Mouse (Mus musculus): ENCODE results near the gene Krtap19-2. TPM values are rescaled to one million over a fixed set of nuclear protein-coding genes. Genes with fewer than 3 reads are reported as not detected.

Krtap19-2 gene
- polyA plus RNA-seq, 1 experiment from 2014 or later = not detected

Other genes with a start within 250 kb of the Krtap19-2 start
- not detected in 2 replicates for gene 2310079G19Rik, start 246.6 kb downstream of the Krtap19-2 start, polyA plus RNA-seq (2015; fragmentation: Nextera tagmentation; extraction: Ambion mirVana)
- gene Krtap26-1, start 226.5 kb downstream of the Krtap19-2 start, polyA plus RNA-seq (2015; fragmentation: Nextera tagmentation; extraction: Ambion mirVana) = not detected in 2 replicates
- not detected in 2 replicates for gene Krtap27-1, start 202.6 kb downstream of the Krtap19-2 start, polyA plus RNA-seq (2015; fragmentation: Nextera tagmentation; extraction: Ambion mirVana)
- gene 2310061N02Rik, start 166.3 kb downstream of the Krtap19-2 start, polyA plus RNA-seq (2015; fragmentation: Nextera tagmentation; extraction: Ambion mirVana) = not detected in 2 replicates
- gene Krtap13-1, start 145.4 kb downstream of the Krtap19-2 start, polyA plus RNA-seq (2015; fragmentation: Nextera tagmentation; extraction: Ambion mirVana) = not detected in 2 replicates
- not detected in 2 replicates for gene Krtap13, start 122.6 kb downstream of the Krtap19-2 start, polyA plus RNA-seq (2015; fragmentation: Nextera tagmentation; extraction: Ambion mirVana)
- not detected in 2 replicates for gene 2310034C09Rik, start 115.4 kb downstream of the Krtap19-2 start, polyA plus RNA-seq (2015; fragmentation: Nextera tagmentation; extraction: Ambion mirVana)
- not detected in 2 replicates for gene 2310057N15Rik, start 100.1 kb downstream of the Krtap19-2 start, polyA plus RNA-seq (2015; fragmentation: Nextera tagmentation; extraction: Ambion mirVana)
- gene Gm5965, start 96.4 kb downstream of the Krtap19-2 start, polyA plus RNA-seq (2015; fragmentation: Nextera tagmentation; extraction: Ambion mirVana) = not detected in 2 replicates
- gene Gm20741, start 62.0 kb downstream of the Krtap19-2 start, polyA plus RNA-seq (2015; fragmentation: Nextera tagmentation; extraction: Ambion mirVana) = not detected in 2 replicates
- not detected in 2 replicates for gene Krtap15, start 54.1 kb downstream of the Krtap19-2 start, polyA plus RNA-seq (2015; fragmentation: Nextera tagmentation; extraction: Ambion mirVana)
- gene Krtap14, start 48.1 kb downstream of the Krtap19-2 start, polyA plus RNA-seq (2015; fragmentation: Nextera tagmentation; extraction: Ambion mirVana) = not detected in 2 replicates
- not detected in 2 replicates for gene Krtap19-1, start 4.9 kb downstream of the Krtap19-2 start, polyA plus RNA-seq (2015; fragmentation: Nextera tagmentation; extraction: Ambion mirVana)
- not detected in 2 replicates for gene Krtap19-3, start 3.8 kb upstream of the Krtap19-2 start, polyA plus RNA-seq (2015; fragmentation: Nextera tagmentation; extraction: Ambion mirVana)
- gene Krtap19-4, start 10.8 kb upstream of the Krtap19-2 start, polyA plus RNA-seq (2015; fragmentation: Nextera tagmentation; extraction: Ambion mirVana) = not detected in 2 replicates
- gene Krtap19-5, start 22.2 kb upstream of the Krtap19-2 start, polyA plus RNA-seq (2015; fragmentation: Nextera tagmentation; extraction: Ambion mirVana) = not detected in 2 replicates
- not detected in 2 replicates for gene Krtap19-9b, start 58.0 kb upstream of the Krtap19-2 start, polyA plus RNA-seq (2015; fragmentation: Nextera tagmentation; extraction: Ambion mirVana)
- gene Krtap16-3, start 88.6 kb upstream of the Krtap19-2 start, polyA plus RNA-seq (2015; fragmentation: Nextera tagmentation; extraction: Ambion mirVana) = not detected in 2 replicates
- gene Krtap22-2, start 136.5 kb upstream of the Krtap19-2 start, polyA plus RNA-seq (2015; fragmentation: Nextera tagmentation; extraction: Ambion mirVana) = not detected in 2 replicates
- not detected in 2 replicates for gene Gm10229, start 141.0 kb upstream of the Krtap19-2 start, polyA plus RNA-seq (2015; fragmentation: Nextera tagmentation; extraction: Ambion mirVana)
- not detected in 2 replicates for gene Krtap6-1, start 157.4 kb upstream of the Krtap19-2 start, polyA plus RNA-seq (2015; fragmentation: Nextera tagmentation; extraction: Ambion mirVana)
- not detected in 2 replicates for gene Gm10228, start 167.2 kb upstream of the Krtap19-2 start, polyA plus RNA-seq (2015; fragmentation: Nextera tagmentation; extraction: Ambion mirVana)
- gene Krtap6-5, start 173.6 kb upstream of the Krtap19-2 start, polyA plus RNA-seq (2015; fragmentation: Nextera tagmentation; extraction: Ambion mirVana) = not detected in 2 replicates
- gene 1110025L11Rik, start 189.7 kb upstream of the Krtap19-2 start, polyA plus RNA-seq (2015; fragmentation: Nextera tagmentation; extraction: Ambion mirVana) = not detected in 2 replicates
- not detected in 2 replicates for gene Krtap6-3, start 209.7 kb upstream of the Krtap19-2 start, polyA plus RNA-seq (2015; fragmentation: Nextera tagmentation; extraction: Ambion mirVana)